Mouse (Mus musculus): Measurements from ENCODE around the gene A930004D18Rik. TPM values are rescaled to one million over a fixed set of nuclear protein-coding genes. Genes with fewer than 3 reads are reported as not detected.
"Not testable (repeated sequence)": the region's sequence is repeated elsewhere in the genome, so short reads cannot be mapped to it uniquely, and the experiment has no call there.

The A930004D18Rik gene
- polyA plus RNA-seq, 2 experiments, result 8.8 to 13.0 TPM

DNA sequence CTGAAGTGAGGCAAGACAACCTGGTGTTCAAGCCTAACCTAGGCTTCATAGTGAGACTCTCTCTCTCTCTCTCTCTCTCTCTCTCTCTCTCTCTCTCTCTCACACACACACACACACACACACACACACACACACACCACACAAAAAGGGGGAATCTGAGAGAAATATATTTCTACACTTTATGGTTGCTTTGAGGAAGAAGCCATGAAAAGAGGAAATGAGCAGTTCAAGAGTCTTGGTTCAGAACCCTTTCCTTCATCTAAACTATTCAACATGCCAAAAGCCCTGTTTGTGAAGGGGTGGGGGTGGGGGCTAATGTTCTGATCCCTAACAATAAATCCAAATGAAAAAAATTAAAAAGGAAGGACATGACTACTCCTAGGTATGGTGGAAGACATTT, 48.0 kb downstream of the A930004D18Rik start:
- H3K36me3 ChIP-seq (ENCODE audit: control insufficient read depth, insufficient read depth, low read length), result no peaks in the 10 kb centered on the region
- no peak overlapping the region for H3K4me3 ChIP-seq (replicated peaks; ENCODE audit: low read length)
- 0 out of 2 replicates have a peak, but pooled peaks cover 4% of the 10 kb centered on the region for H3K9me3 ChIP-seq (ENCODE audit: control insufficient read depth, low read length)
- no peak for ATAC-seq (ENCODE audit: low FRiP score, low read depth)
- DNase-seq (ENCODE audit: low spot score), result no peak
- no peaks in the 10 kb centered on the region for H3K27me3 ChIP-seq (ENCODE audit: control insufficient read depth, insufficient read depth, low read length)
- no peak overlapping the region for H3K4me2 ChIP-seq (replicated peaks; ENCODE audit: low read depth, low read length, severe bottlenecking)
- no peak overlapping the region for H3K27ac ChIP-seq (replicated peaks; ENCODE audit: low read depth, low read length)
- TF ChIP-seq POLR2A (IDR thresholded peaks at IDR 0.05; ENCODE audit: borderline replicate concordance, extremely low read depth, insufficient read depth, insufficient read length), result no peak
- no peaks in the 10 kb centered on the region for H3K4me1 ChIP-seq (ENCODE audit: control insufficient read depth, insufficient read depth, low read length)
- no peak overlapping the region for H3K9ac ChIP-seq (ENCODE audit: low read depth, low read length, severe bottlenecking)

DNA sequence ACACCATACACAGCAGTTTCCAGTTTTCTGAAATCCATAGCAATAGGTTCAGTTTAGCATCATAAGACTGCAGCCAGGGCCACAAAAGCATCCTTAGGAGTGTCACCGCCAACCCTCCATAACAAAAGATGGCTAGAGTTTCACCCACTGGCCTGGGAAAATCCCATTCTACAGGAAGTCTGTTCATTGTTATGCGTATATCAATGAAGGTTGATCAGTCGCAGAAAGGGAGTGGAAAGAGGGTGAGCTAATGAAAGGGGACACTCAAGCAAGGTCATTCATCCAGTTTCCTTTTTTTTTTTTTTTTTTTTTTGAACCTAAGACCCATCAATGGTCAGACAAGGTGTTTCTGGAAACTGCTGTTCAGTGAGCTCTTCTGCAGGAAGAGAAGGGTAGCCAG, 48.4 kb downstream of the A930004D18Rik start:
- no peak overlapping the region for H3K4me2 ChIP-seq (replicated peaks; ENCODE audit: low read depth, low read length, severe bottlenecking)
- H3K27me3 ChIP-seq (ENCODE audit: control insufficient read depth, insufficient read depth, low read length), result no peaks in the 10 kb centered on the region
- no peak overlapping the region for H3K4me3 ChIP-seq (replicated peaks; ENCODE audit: low read length)
- TF ChIP-seq POLR2A (IDR thresholded peaks at IDR 0.05; ENCODE audit: borderline replicate concordance, extremely low read depth, insufficient read depth, insufficient read length), result no peak
- no peak for DNase-seq (ENCODE audit: low spot score)
- no peak overlapping the region for H3K27ac ChIP-seq (replicated peaks; ENCODE audit: low read depth, low read length)
- H3K9me3 ChIP-seq (ENCODE audit: control insufficient read depth, low read length), result 0 out of 2 replicates have a peak, but pooled peaks cover 4% of the 10 kb centered on the region
- WGBS, result 78% methylated on average over 3 of the region's 3 CpGs
- no peaks in the 10 kb centered on the region for H3K4me1 ChIP-seq (ENCODE audit: control insufficient read depth, insufficient read depth, low read length)
- ATAC-seq (ENCODE audit: low FRiP score, low read depth), result no peak
- no peak overlapping the region for H3K9ac ChIP-seq (ENCODE audit: low read depth, low read length, severe bottlenecking)
- H3K36me3 ChIP-seq (ENCODE audit: control insufficient read depth, insufficient read depth, low read length), result no peaks in the 10 kb centered on the region

DNA sequence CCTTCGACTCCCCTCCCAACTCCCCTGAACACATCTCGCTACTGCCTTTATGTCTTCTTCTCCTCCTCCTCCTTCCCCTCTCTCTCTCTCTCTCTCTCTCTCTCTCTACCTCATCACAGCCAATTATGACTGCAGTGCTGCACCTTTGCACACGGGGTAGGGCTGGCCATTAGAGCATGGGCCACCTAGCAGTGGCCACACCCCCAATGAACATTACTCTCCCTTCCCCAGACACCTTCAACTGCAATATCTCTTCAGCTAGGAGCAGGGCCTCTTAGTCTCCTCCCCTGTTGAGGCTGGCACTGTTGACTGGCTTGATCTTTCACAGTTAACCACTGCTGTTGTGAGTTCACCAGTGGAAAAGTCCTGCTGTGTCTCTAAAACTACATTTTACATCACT, 50.8 kb downstream of the A930004D18Rik start:
- Histone ChIP-seq H3K9ac (ENCODE audit: low read depth, low read length, severe bottlenecking) (no peak overlapping the region), H3K4me3 (replicated peaks; ENCODE audit: low read length) (no peak overlapping the region), H3K9me3 (ENCODE audit: control insufficient read depth, low read length) (0 out of 2 replicates have a peak, but pooled peaks cover 4% of the 10 kb centered on the region), H3K27me3 (ENCODE audit: control insufficient read depth, insufficient read depth, low read length) (no peaks in the 10 kb centered on the region), H3K4me2 (replicated peaks; ENCODE audit: low read depth, low read length, severe bottlenecking) (no peak overlapping the region), H3K4me1 (ENCODE audit: control insufficient read depth, insufficient read depth, low read length) (no peaks in the 10 kb centered on the region), H3K36me3 (ENCODE audit: control insufficient read depth, insufficient read depth, low read length) (no peaks in the 10 kb centered on the region), H3K27ac (replicated peaks; ENCODE audit: low read depth, low read length) (no peak overlapping the region)
- DNase-seq (ENCODE audit: low spot score) (no peak), ATAC-seq (ENCODE audit: low FRiP score, low read depth) (no peak)
- 71% methylated on average over 3 of the region's 3 CpGs for WGBS
- no peak for TF ChIP-seq POLR2A (IDR thresholded peaks at IDR 0.05; ENCODE audit: borderline replicate concordance, extremely low read depth, insufficient read depth, insufficient read length)

DNA sequence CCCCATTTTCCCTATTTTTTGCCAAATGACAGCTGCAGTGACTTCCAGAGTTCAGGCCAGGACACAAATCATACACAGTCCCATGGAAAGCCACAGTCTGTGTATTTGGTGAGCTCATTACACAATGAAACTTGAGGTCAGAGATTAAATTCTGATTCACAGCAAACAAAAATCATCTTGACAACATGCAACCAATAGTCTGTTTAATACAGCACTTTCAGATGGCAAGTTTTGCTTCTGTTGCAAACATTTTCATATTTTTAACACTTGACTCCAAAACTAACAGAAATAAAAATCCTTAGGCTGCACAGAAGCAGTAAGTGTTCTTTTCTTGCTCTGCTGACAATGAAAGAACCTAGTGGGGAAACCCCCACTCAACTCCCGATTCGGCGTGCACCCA, 52.8 kb downstream of the A930004D18Rik start:
- Histone ChIP-seq H3K4me2 (replicated peaks; ENCODE audit: low read depth, low read length, severe bottlenecking) (no peak overlapping the region), H3K9ac (ENCODE audit: low read depth, low read length, severe bottlenecking) (no peak overlapping the region), H3K27me3 (ENCODE audit: control insufficient read depth, insufficient read depth, low read length) (no peaks in the 10 kb centered on the region), H3K4me3 (replicated peaks; ENCODE audit: low read length) (no peak overlapping the region), H3K36me3 (ENCODE audit: control insufficient read depth, insufficient read depth, low read length) (no peaks in the 10 kb centered on the region), H3K27ac (replicated peaks; ENCODE audit: low read depth, low read length) (no peak overlapping the region), H3K9me3 (ENCODE audit: control insufficient read depth, low read length) (no peaks in the 10 kb centered on the region), H3K4me1 (ENCODE audit: control insufficient read depth, insufficient read depth, low read length) (no peaks in the 10 kb centered on the region)
- ATAC-seq (ENCODE audit: low FRiP score, low read depth) (no peak), DNase-seq (ENCODE audit: low spot score) (peak; percentile 14)
- TF ChIP-seq POLR2A (IDR thresholded peaks at IDR 0.05; ENCODE audit: borderline replicate concordance, extremely low read depth, insufficient read depth, insufficient read length), result no peak
- 92% methylated on average over 3 of the region's 3 CpGs for WGBS

DNA sequence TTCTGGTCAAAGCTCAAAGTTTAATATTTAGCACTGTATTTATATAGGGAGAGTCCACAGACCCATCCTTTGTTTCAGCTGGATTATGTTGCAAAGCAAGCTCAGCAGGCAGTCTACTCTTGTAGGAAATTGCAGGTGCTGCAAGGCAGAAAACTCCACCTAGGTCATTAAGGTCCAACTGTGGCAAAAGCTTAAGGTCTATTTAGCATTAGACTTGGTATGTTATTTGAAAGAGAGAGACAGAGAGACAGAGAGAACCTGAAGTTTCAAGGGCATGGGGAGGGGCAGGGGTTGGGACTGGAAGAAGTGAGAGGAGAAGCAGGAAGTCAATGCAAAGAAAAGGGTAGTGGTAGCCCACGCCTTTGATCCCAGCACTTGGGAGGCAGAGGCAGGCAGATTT, 54.8 kb downstream of the A930004D18Rik start:
- ATAC-seq (ENCODE audit: low FRiP score, low read depth), result no peak
- H3K4me2 ChIP-seq (replicated peaks; ENCODE audit: low read depth, low read length, severe bottlenecking), result no peak overlapping the region
- no peaks in the 10 kb centered on the region for H3K27me3 ChIP-seq (ENCODE audit: control insufficient read depth, insufficient read depth, low read length)
- no peaks in the 10 kb centered on the region for H3K36me3 ChIP-seq (ENCODE audit: control insufficient read depth, insufficient read depth, low read length)
- H3K9ac ChIP-seq (ENCODE audit: low read depth, low read length, severe bottlenecking), result no peak overlapping the region
- H3K4me1 ChIP-seq (ENCODE audit: control insufficient read depth, insufficient read depth, low read length), result no peaks in the 10 kb centered on the region
- 91% methylated on average over 1 of the region's 1 CpGs for WGBS
- no peak for TF ChIP-seq POLR2A (IDR thresholded peaks at IDR 0.05; ENCODE audit: borderline replicate concordance, extremely low read depth, insufficient read depth, insufficient read length)
- no peak for DNase-seq (ENCODE audit: low spot score)
- H3K4me3 ChIP-seq (replicated peaks; ENCODE audit: low read length), result no peak overlapping the region
- no peak overlapping the region for H3K27ac ChIP-seq (replicated peaks; ENCODE audit: low read depth, low read length)
- no peaks in the 10 kb centered on the region for H3K9me3 ChIP-seq (ENCODE audit: control insufficient read depth, low read length)

DNA sequence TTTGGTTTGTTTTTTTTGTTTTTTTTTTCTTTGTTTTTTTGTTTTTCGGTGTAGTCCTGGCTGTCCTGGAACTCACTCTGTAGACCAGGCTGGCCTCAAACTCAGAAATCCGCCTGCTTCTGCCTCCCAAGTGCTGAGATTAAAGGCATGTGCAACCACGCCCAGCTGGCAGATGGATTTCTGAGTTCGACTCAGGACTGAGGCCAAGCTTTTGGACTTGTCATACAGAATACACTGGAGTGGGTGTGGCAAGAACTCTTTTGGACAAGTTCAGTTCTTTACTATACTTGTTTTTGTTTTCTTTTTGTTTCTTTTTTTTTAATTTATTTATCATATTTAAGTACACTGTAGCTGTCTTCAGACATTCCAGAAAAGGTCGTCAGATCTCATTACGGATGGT, 58.8 kb downstream of the A930004D18Rik start:
- Histone ChIP-seq H3K9me3 (ENCODE audit: control insufficient read depth, low read length) (no peaks in the 10 kb centered on the region), H3K4me2 (replicated peaks; ENCODE audit: low read depth, low read length, severe bottlenecking) (no peak overlapping the region), H3K9ac (ENCODE audit: low read depth, low read length, severe bottlenecking) (no peak overlapping the region), H3K4me3 (replicated peaks; ENCODE audit: low read length) (no peak overlapping the region), H3K27ac (replicated peaks; ENCODE audit: low read depth, low read length) (no peak overlapping the region), H3K36me3 (ENCODE audit: control insufficient read depth, insufficient read depth, low read length) (no peaks in the 10 kb centered on the region), H3K27me3 (ENCODE audit: control insufficient read depth, insufficient read depth, low read length) (no peaks in the 10 kb centered on the region), H3K4me1 (ENCODE audit: control insufficient read depth, insufficient read depth, low read length) (peaks cover 15% of the 10 kb centered on the region; the same call in 1 of the 2 replicates)
- no peak for TF ChIP-seq POLR2A (IDR thresholded peaks at IDR 0.05; ENCODE audit: borderline replicate concordance, extremely low read depth, insufficient read depth, insufficient read length)
- WGBS, result 92% methylated on average over 6 of the region's 6 CpGs
- ATAC-seq (ENCODE audit: low FRiP score, low read depth), result no peak
- DNase-seq (ENCODE audit: low spot score), result no peak

DNA sequence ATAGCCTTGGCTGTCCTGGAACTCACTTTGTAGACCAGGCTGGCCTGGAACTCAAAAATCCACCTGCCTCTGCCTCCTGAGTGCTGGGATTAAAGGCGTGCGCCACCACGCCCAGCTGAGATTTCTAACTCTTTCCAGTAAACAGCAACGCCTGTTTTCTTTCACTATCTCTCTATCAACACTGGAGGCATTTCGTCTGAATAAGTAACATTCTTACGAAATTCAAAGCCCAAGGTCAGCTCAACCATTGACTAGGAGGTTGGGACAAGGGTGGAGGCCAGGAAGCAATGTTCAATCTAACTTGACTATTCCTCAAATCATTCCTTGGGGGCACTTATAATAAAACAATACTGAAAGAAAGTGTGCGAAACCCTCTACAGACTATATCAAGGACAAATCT, 59.3 kb downstream of the A930004D18Rik start:
- not testable (repeated sequence) for DNase-seq (ENCODE audit: low spot score); H3K27me3 ChIP-seq (ENCODE audit: control insufficient read depth, insufficient read depth, low read length); H3K4me3 ChIP-seq (replicated peaks; ENCODE audit: low read length); H3K9me3 ChIP-seq (ENCODE audit: control insufficient read depth, low read length); H3K36me3 ChIP-seq (ENCODE audit: control insufficient read depth, insufficient read depth, low read length); H3K9ac ChIP-seq (ENCODE audit: low read depth, low read length, severe bottlenecking); H3K27ac ChIP-seq (replicated peaks; ENCODE audit: low read depth, low read length); H3K4me2 ChIP-seq (replicated peaks; ENCODE audit: low read depth, low read length, severe bottlenecking); ATAC-seq (ENCODE audit: low FRiP score, low read depth)
- peaks cover 15% of the 10 kb centered on the region; the same call in 1 of the 2 replicates for H3K4me1 ChIP-seq (ENCODE audit: control insufficient read depth, insufficient read depth, low read length)
- 94% methylated on average over 7 of the region's 7 CpGs for WGBS

DNA sequence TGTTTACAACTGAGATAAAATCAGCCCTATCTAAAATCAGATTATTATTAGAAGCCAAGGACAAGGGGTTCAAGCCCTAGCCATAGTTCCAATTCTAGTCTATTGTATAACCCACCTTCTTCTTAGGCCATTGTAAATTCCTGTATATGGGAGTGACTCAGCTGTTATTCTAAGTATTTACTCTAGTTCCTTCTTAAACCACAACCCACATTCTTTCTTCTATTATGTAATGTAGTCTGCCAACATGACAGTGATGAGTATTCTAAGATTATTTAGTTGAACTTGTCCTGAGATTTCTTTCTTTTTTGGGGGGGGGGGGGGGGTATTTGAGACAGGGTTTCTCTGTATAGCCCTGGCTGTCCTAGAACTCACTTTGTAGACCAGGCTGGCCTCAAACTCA, 59.9 kb downstream of the A930004D18Rik start:
- not testable (repeated sequence) for DNase-seq (ENCODE audit: low spot score); H3K36me3 ChIP-seq (ENCODE audit: control insufficient read depth, insufficient read depth, low read length); H3K27ac ChIP-seq (replicated peaks; ENCODE audit: low read depth, low read length); H3K9me3 ChIP-seq (ENCODE audit: control insufficient read depth, low read length); H3K4me2 ChIP-seq (replicated peaks; ENCODE audit: low read depth, low read length, severe bottlenecking); H3K9ac ChIP-seq (ENCODE audit: low read depth, low read length, severe bottlenecking); H3K27me3 ChIP-seq (ENCODE audit: control insufficient read depth, insufficient read depth, low read length); H3K4me3 ChIP-seq (replicated peaks; ENCODE audit: low read length); ATAC-seq (ENCODE audit: low FRiP score, low read depth)
- H3K4me1 ChIP-seq (ENCODE audit: control insufficient read depth, insufficient read depth, low read length), result peaks cover 15% of the 10 kb centered on the region; the same call in 1 of the 2 replicates
